Mouse (Mus musculus) spleen, adult 2 months (tissue): ENCODE results near the gene Rassf1.

Source experiments
- CTCF ChIP-seq: fragments of 200-500 bp; IDR thresholded peaks from 2 replicates; pipeline ENCODE4 v1.5.1; 2011; ENCODE audit warnings: mild to moderate bottlenecking, inconsistent platforms; ENCODE audit not compliant: insufficient read depth, insufficient read length, insufficient replicate concordance; ENCODE audit errors: extremely low read depth
- POLR2A ChIP-seq: fragments of 200-500 bp; IDR thresholded peaks from 2 replicates; pipeline ENCODE4 v1.6.1; 2011; ENCODE audit warnings: low read depth, low read length, inconsistent platforms

- TF ChIP-seq CTCF (no peak), POLR2A (no peak)
Measured at GRCm38 (mm10) chr9:107520331-107520730, 31.0 kb upstream of the Rassf1 start.
